Mouse (Mus musculus) heart, adult 2 months (tissue): ENCODE data around the gene Cfi.

Source experiments
- CTCF ChIP-seq: fragments of 200-600 bp; IDR thresholded peaks from 2 replicates; pipeline ENCODE4 v1.8.1; 2022; ENCODE audit warnings: antibody characterized with exemption, mild to moderate bottlenecking, moderate library complexity
- EP300 ChIP-seq: fragments of 200-500 bp; IDR thresholded peaks from 2 replicates; pipeline ENCODE4 v1.6.1; 2011; ENCODE audit warnings: low read depth, low read length, control low read depth; ENCODE audit not compliant: insufficient read depth
- POLR2A ChIP-seq: fragments of 200-500 bp; IDR thresholded peaks from 2 replicates; pipeline ENCODE4 v1.6.1; 2011; ENCODE audit warnings: mild to moderate bottlenecking, low read depth, low read length, control low read depth; ENCODE audit not compliant: insufficient read depth

- TF ChIP-seq POLR2A (no peak), EP300 (no peak), CTCF (no peak)
Measured at GRCm38 (mm10) chr3:129880925-129881593, 45.4 kb downstream of the Cfi start.
